Mouse (Mus musculus) kidney, adult 2 months (tissue): ENCODE results near the gene Srp9.

Experiments used
- CTCF ChIP-seq: fragments of 200-500 bp; conservative IDR thresholded peaks from 2 replicates; pipeline ENCODE4 v1.5.1; 2011; ENCODE audit warnings: low read depth, mild to moderate bottlenecking, control low read depth, low read length, moderate library complexity, mixed read lengths; ENCODE audit not compliant: insufficient read depth, insufficient read length
- POLR2A ChIP-seq: fragments of 200-500 bp; IDR thresholded peaks from one replicate; pipeline ENCODE4 v1.6.1; 2011; ENCODE audit warnings: low read depth, low read length, control low read depth

- TF ChIP-seq CTCF (no peak), POLR2A (no peak)
Measured at GRCm38 (mm10) chr1:182100403-182100802, 24.1 kb upstream of the Srp9 start.
